Mouse (Mus musculus): Measurements from ENCODE around the gene Itgax.

Itgax gene

GRCm38 (mm10) chr7:128128741-128129720, at the start of gene Itgax:
Gene Itgax (plus strand): TSS chr7:128129547.
- DNase-seq (ENCODE audit: extremely low spot score), result no peak

- no peak for DNase-seq (ENCODE audit: extremely low spot score)
Observed at GRCm38 (mm10) chr7:128080012-128080411, 49.3 kb upstream of the Itgax start.

- DNase-seq (ENCODE audit: extremely low spot score), result no peak
Observed at GRCm38 (mm10) chr7:128089141-128089540, 40.2 kb upstream of the Itgax start.

- no peak for DNase-seq (ENCODE audit: extremely low spot score)
Observed at GRCm38 (mm10) chr7:128098135-128098534, 31.2 kb upstream of the Itgax start.

- DNase-seq (ENCODE audit: extremely low spot score), result no peak
Observed at GRCm38 (mm10) chr7:128100742-128101357, 28.5 kb upstream of the Itgax start.

- no peak for DNase-seq (ENCODE audit: extremely low spot score)
Observed at GRCm38 (mm10) chr7:128105246-128105645, 24.1 kb upstream of the Itgax start.

- DNase-seq (ENCODE audit: extremely low spot score), result no peak
Observed at GRCm38 (mm10) chr7:128107462-128107861, 21.9 kb upstream of the Itgax start.

GRCm38 (mm10) chr7:128110314-128110713, 19.0 kb upstream of the Itgax start:
- DNase-seq (ENCODE audit: extremely low spot score), result no peak

GRCm38 (mm10) chr7:128112131-128112530, 17.2 kb upstream of the Itgax start:
- DNase-seq (ENCODE audit: extremely low spot score), result no peak

GRCm38 (mm10) chr7:128114371-128115105, 14.8 kb upstream of the Itgax start:
- DNase-seq (ENCODE audit: extremely low spot score), result no peak

GRCm38 (mm10) chr7:128115211-128115958, 14.0 kb upstream of the Itgax start:
- DNase-seq (ENCODE audit: extremely low spot score), result no peak

GRCm38 (mm10) chr7:128116396-128116795, 13.0 kb upstream of the Itgax start:
- DNase-seq (ENCODE audit: extremely low spot score), result no peak

GRCm38 (mm10) chr7:128119726-128120490, 9.4 kb upstream of the Itgax start:
- no peak for DNase-seq (ENCODE audit: extremely low spot score)

- no peak for DNase-seq (ENCODE audit: extremely low spot score)
Observed at GRCm38 (mm10) chr7:128132148-128132547, 2.8 kb downstream of the Itgax start.

- DNase-seq (ENCODE audit: extremely low spot score), result no peak
Observed at GRCm38 (mm10) chr7:128133596-128133995, 4.2 kb downstream of the Itgax start.

GRCm38 (mm10) chr7:128136927-128137326, 7.6 kb downstream of the Itgax start:
- DNase-seq (ENCODE audit: extremely low spot score), result no peak

- DNase-seq (ENCODE audit: extremely low spot score), result no peak
Observed at GRCm38 (mm10) chr7:128139611-128140010, 10.3 kb downstream of the Itgax start.

GRCm38 (mm10) chr7:128150970-128151369, 21.6 kb downstream of the Itgax start:
- no peak for DNase-seq (ENCODE audit: extremely low spot score)

- no peak for DNase-seq (ENCODE audit: extremely low spot score)
Observed at GRCm38 (mm10) chr7:128154076-128154475, 24.7 kb downstream of the Itgax start, which contains the start of gene Itgad. Gene Itgad (plus strand): TSS chr7:128154376.

- DNase-seq (ENCODE audit: extremely low spot score), result no peak
Observed at GRCm38 (mm10) chr7:128154924-128155323, 25.6 kb downstream of the Itgax start.
